19 mouse cellular contexts compared by ENCODE assay signal in the genomic region with DNA sequence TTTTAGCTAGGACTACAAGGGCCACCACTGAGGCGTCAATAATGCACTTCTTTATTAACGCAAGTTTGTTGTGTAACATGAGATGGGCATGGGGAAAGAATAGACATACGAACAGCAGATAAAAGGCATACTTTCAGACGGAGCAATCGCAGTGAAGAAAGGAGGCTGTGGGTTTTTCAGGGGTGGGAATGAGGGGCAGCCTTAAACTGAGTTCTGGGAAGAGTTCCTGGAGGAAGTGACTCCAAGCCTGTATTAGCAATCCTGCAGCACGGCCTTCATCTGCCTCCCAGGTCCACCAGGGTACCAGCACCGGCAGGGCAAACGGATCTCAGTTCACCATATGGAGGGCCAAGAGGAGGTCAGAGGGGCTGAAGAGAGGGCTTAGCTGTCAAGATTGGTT.
"Had no signal": no experiment of that assay in that cellular context is flagged by ENCODE, and none has a peak within 500 bp of the region (broad histone marks: within the 10 kb centered on the region; RNA-seq: fewer than 3 reads in every experiment).

No protein-coding gene starts in this region.

- H3K36me3 ChIP-seq: intestine, embryonic 15.5 days; kidney, embryonic 15.5 days; limb, embryonic 10.5 days; limb, embryonic 13.5 days; liver, embryonic 13.5 days; neural tube, embryonic 12.5 days; neural tube, embryonic 15.5 days; stomach, embryonic 15.5 days had no signal

- H3K4me1 ChIP-seq: intestine, embryonic 15.5 days; kidney, embryonic 15.5 days; limb, embryonic 10.5 days; limb, embryonic 13.5 days; liver, embryonic 13.5 days; stomach, embryonic 15.5 days had no signal

- ATAC-seq: intestine, embryonic 15.5 days; lung, postnatal 0 days had no signal

- DNase-seq: kidney, adult 11 months; kidney, adult 8-10 months; kidney, postnatal 10 days; kidney, postnatal 4 days; liver, embryonic 13.5 days; lung, embryonic 14.5 days; midbrain, embryonic 14.5 days; right cerebral cortex, adult 18-20 months; right cerebral cortex, postnatal 14 days; right cerebral cortex, postnatal 4 days; thymus, postnatal 36 days had no signal

- H3K4me3 ChIP-seq: intestine, embryonic 15.5 days; kidney, embryonic 15.5 days; limb, embryonic 10.5 days; limb, embryonic 13.5 days; liver, embryonic 13.5 days; neural tube, embryonic 12.5 days; neural tube, embryonic 15.5 days; stomach, embryonic 15.5 days had no signal

- H3K27ac ChIP-seq: intestine, embryonic 15.5 days; kidney, embryonic 15.5 days; limb, embryonic 10.5 days; limb, embryonic 13.5 days; liver, embryonic 13.5 days; neural tube, embryonic 12.5 days; stomach, embryonic 15.5 days had no signal
